Mouse (Mus musculus) frontal cortex, postnatal 14 days (tissue): ENCODE data around the gene Mcee.

Experiments used
- DNase-seq, 2 experiments: peaks; one replicate each; pipeline ENCODE4 v3.0.0; 2022; ENCODE audit warnings: low spot score in 2 of 2

Gene Mcee

DNA sequence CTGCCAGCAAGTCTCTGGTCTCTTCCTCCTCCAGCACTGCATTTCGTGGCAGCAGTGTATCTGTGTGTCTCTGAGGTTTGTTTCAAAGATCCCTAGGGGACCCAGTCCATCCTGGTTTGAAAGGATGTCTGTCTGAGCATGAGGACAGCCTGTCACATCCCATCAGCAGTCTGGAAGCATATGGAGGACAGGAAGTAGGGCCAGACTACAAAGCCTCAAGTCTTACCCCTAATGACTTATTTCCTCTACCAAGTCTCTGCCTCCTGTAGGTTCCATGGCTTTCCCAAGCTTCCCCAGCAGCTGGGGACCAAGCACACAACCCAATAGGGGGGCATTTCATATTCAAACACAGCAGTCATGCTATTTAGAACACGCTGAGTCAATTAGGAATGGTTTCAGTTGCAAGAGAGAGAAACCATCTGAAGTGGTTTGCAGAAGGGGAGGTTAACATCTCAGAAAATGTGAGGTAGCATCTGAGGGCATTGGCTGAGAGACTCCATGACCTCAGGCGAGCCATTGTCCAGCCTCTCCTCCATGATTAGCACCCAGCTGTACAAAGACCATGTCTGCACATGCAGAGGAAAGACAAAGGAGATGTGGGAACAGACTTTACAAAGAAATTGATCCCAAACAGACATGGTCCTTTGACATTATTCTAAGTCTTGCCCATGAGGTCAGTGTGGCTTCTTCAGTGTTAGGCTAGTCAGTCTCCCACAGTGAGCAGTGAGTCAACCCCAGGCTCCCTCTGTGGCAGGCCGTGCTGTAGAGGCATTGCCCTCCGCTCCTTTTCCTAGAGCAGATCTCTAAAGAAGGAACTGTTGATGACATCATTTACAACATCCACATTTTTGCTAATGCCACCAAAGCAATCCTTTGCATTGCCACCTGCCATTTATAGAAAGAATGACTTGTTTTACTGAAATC lies 47.5 kb downstream of the Mcee start:
- DNase-seq, result no peak

DNA sequence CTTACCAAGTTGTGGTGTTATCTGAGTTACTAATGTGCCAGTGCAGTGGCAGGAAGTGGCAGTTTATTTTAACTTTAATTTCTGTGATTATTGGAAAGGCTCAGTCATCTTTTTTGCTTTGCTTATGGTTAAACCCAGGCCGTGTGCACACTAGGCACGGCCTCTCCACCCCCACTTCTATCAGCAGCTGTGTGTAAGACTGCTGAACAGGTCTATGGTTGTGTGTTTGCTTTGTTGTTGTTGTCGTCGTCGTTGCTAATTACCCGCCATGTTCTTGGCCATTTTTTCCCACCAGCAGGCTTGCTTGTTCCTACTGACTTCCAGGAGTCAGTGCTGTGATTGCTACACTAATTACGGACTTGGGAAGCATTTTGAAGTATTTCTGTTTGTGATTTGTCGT lies 48.1 kb downstream of the Mcee start:
- DNase-seq, result no peak

DNA sequence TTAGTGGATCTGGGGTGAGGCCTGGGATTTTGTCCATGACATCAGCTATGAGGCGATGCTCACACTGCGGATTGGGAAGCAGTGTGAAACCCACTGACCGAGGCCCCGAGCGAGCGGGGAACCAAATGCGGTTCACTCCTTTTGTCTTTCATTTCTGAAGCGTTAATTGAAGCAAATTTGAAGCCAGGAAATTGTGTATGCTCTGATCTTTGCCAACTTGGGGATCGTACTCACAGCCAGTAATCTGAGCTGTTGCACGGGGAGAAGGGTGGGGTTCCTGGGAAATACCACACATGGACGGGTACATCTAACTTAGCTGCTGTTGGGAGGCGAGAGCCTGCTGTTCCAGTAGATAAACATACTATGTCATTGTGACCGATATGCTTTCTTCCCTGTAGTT lies 58.2 kb downstream of the Mcee start:
- no peak for DNase-seq

DNA sequence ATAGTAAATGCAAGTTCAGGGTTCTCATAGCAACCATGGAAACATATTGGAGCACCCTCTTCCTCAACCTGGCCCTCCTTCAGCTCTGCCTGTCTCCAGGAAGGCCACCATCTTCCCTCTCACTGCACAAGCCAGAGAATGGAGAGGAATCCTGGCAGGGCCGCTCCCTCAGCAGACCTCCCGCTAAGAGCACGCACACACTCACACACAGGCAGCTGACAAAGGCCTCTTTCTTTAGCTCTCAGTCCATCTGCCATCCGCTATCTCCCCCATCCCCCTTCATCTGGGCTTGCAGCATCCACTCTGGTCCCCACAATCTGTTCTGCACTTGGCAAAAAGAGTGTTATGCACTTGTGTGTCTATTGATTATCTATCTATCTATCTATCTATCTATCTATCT lies 59.0 kb downstream of the Mcee start:
- DNase-seq, result peak; percentile 39 to 42

DNA sequence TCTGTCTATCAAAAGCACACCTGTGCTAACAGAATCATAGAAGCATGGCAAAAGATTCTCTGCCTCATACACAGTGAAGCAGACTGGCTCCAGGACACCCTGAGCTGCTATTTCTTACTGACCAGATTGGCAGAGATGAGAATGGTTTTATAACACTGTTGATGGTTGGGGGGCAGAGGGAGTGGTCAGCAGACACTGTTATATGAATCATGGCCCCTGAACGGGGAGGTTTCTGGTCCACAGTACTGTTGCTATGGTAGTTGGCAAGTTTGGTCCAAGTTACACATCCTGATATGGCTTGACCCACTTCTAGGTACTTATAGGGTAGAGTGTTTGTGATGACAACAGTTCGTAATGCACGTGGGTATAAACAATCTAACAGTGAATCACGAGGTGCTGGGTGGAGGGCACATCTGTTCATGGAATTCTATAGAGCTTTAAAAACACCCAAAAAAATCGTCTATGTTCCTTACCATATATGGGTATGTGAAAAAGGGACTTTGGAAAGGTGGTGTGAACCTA lies 59.5 kb downstream of the Mcee start:
- DNase-seq, result no peak

DNA sequence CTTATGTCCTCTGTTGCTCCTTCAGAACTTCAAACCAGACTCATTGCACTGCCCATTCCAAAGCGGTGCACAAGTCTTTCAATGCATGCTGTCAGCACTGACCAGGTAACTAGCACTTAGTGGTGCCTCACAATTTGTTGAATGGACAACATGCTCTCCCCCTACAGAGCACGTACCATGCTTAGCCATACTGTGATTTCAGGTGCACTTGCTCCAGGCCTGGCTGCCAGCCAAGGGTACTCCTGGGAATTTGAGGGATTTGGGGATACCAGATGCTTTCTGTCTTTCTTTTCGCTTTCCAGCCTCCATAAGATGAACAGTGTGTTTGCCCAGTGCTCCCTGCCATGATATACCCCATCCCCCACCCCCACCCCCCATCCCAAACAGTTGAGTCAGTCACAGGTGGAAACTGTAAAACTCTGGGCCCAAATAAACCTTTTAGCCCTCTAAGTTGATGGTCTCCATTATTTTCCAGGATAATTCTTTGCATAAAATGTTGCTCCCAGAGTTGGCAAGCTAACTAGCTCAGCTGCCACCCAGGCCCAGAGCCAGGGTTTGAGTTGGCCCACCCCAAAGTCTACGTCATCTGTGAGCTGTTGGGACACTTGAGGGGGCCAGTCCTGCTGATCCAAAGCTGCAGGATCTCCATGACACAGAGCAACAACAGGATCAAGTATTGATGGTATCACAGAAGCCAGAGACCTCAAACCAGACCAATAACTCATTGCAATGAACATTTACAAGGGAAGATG lies 60.2 kb downstream of the Mcee start:
- DNase-seq, result peak in 1 of 2 experiments; percentile 6

DNA sequence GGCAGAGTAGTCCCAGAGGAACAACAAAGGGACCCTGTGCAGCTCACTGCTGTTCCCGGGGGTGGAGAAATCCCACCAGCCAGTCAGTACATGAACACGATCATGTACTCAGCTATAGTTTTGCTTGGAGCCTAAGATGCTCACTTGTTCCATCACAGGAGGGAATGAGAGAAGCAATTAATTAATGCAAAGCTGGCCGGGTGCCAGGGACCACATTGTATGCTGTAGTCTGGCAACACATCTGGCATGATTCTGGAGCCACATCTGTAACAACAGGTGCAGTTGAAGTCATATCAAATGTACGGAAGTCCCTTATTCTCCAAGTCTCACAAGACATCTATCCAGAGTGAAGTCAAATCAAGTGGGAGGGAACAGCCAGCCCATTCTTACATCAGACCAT lies 63.8 kb downstream of the Mcee start:
- DNase-seq, result no peak

DNA sequence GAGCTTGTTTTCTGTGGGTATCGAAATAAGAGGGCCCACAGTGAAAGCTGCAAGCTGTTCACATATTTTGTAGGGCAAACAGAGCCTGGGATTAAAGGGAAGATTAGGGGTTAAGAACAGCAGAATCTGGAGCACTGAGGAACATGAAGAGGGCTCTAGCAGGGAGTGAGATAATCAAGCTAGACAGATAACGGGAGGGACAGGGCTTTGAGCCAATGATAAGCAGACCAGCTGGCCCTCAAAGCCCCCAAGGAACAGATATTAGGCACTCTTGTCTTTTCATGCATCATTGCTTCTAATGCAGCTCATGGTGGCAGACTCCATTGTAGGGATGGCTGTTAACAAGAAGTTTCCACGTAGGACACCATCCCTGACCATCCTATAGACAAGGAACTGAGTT lies 64.3 kb downstream of the Mcee start:
- no peak for DNase-seq

DNA sequence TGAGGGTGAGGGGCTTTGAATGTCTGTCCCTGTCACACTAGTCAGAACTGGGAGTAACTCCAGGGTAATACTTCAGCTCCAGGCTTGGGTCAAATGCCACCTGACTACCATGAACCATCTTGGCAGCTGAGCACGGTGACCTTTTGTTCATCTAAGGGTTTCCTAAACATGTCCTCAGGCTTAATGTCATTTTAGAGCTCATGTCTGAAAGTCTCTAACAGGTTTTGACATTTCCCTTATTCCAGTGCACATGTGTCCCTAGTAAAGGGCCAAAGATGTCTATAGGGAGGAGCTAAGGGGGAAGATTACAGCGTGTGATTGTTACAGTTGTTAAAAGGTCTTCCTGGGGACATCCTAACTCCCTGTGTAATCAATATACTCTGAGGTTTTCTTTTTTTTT lies 65.4 kb downstream of the Mcee start:
- DNase-seq, result no peak
